Mouse (Mus musculus) layer of hippocampus, adult 6 months (tissue): ENCODE data around the gene Ensa. TPM values are rescaled to one million over a fixed set of nuclear protein-coding genes. Genes with fewer than 3 reads are reported as not detected.

Experiments
- long read RNA-seq, 2 experiments: library from polyadenylated mRNA; unstranded; transcript quantifications; one replicate each; pipeline ENCODE4 v2.0.0; 2019 to 2020
- polyA plus RNA-seq: library from polyadenylated mRNA; unstranded; fragments of <200 nt; fragmentation: Nextera tagmentation; gene quantifications from 2 replicates; pipeline ENCODE4 v1.2.3, GENCODE M21; 2021

Gene Ensa
- 210 and 214 TPM in 2 replicates for polyA plus RNA-seq
- long read RNA-seq, experiment 1, transcript Ensa-202 (4 exons, 1,130 nt), result major isoform, 269 of 424 reads
- long read RNA-seq, experiment 1, transcript Ensa-201 (3 exons, 3,845 nt), result minor isoform, 99 of 424 reads
- long read RNA-seq, experiment 1, partial matches to known transcripts, result 15 of 424 reads
- long read RNA-seq, experiment 1, other reads (novel, unspliced or antisense), result 41 of 424 reads
- long read RNA-seq, experiment 2, transcript Ensa-201 (3 exons, 3,845 nt), result major isoform, 494 of 778 reads
- long read RNA-seq, experiment 2, transcript Ensa-202 (4 exons, 1,130 nt), result minor isoform, 243 of 778 reads
- long read RNA-seq, experiment 2, partial matches to known transcripts, result 2 of 778 reads
- long read RNA-seq, experiment 2, other reads (novel, unspliced or antisense), result 36 of 778 reads

DNA sequence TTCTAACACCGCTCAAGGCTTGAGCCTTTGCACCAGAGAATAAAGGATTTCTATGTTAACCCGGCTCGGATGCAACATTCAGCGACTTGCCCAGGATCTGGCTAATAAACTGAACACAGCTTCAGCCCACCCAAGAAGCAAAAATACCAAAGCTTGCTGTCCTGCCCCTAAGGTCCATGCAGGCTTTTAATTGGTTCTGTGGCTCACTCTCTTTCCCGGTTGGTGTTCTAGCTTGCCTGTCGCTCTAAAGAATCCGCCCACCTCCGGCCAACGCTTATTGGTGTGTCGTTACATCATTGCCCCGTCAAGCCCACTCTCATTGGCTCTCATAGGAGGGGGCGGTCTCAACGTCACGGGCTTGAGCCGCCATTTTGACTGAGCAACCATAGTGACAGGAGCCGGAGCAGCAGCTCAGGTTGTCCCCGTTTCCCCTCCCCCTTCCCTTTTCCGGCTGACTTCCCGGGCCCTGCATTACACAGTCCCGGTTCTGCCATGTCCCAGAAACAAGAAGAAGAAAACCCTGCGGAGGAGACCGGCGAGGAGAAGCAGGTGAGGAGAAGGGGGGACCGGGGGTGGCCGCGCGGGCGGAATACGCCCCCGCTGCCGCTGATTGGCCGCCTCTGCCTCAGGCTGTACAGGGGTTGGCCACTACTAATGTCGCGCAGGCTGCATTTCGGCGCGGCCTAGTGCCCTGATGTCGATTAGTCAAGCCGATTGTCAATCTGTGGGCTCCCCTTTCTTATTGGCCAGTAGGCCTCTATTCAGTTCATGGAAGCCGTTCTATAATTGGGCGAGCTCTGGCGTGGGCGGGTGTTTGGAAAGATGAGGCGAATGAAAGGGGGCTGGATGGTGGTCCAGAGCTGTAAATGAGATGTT is at the start of gene Ensa:
Gene Ensa, plus strand, starts transcription at position 366 of the 876 bp plus-strand sequence.

DNA sequence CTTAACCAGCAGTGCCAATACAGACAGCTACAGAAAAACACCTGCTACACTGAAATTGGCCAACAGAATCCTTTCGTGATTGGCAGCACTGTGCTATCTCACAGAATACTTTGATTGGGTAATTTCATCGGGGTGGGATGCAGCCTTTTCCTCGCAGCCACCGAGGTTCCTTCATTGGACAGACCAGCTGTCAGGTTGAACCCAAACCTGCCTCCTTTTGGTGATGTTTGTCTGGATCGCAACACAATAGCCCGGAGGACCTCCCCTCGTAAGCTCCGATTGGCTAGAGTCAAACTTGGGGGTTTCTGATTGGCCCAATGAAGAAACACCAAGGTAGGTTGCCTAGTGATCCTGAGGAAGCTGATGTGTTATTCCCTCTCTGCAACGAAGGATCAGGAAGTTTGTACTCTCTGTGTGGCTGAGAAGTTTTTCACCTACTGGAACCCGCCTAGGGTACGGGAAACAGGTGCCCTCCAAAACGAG is 36.1 kb upstream of the Ensa start, which contains the start of gene Golph3l:
Gene Golph3l, plus strand, starts transcription at position 331 of the 483 bp plus-strand sequence.

GRCm38 (mm10) chr3:95658236-95658867 is 33.6 kb downstream of the Ensa start, which contains the start of gene Mcl1:
Gene Mcl1 (plus strand): TSS chr3:95658788.

Other genes with a start within 250 kb of the Ensa start
- gene 4930558C23Rik, start 222.2 kb upstream of the Ensa start, polyA plus RNA-seq, result not detected in 2 replicates
- 3.4 and 3.8 TPM in 2 replicates for gene Arnt, start 190.6 kb upstream of the Ensa start, polyA plus RNA-seq
- gene Ctsk, start 125.7 kb upstream of the Ensa start, polyA plus RNA-seq, result 2.5 and 2.8 TPM in 2 replicates
- gene Ctss, start 98.2 kb upstream of the Ensa start, polyA plus RNA-seq, result 170 and 172 TPM in 2 replicates
- gene Hormad1, start 65.3 kb upstream of the Ensa start, polyA plus RNA-seq, result not detected in 2 replicates
- gene Golph3l, start 36.1 kb upstream of the Ensa start, polyA plus RNA-seq, result 11.2 and 11.5 TPM in 2 replicates
- gene Mcl1, start 33.8 kb downstream of the Ensa start, polyA plus RNA-seq, result 4.8 and 5.3 TPM in 2 replicates
- 3.1 and 3.9 TPM in 2 replicates for gene Adamtsl4, start 62.9 kb downstream of the Ensa start, polyA plus RNA-seq
- gene Ecm1, start 114.6 kb downstream of the Ensa start, polyA plus RNA-seq, result 3.8 and 5.6 TPM in 2 replicates
- gene Tars2, start 135.2 kb downstream of the Ensa start, polyA plus RNA-seq, result 26.4 and 29.2 TPM in 2 replicates
- gene Rprd2, start 193.9 kb downstream of the Ensa start, polyA plus RNA-seq, result 37.2 and 41.5 TPM in 2 replicates
- gene Prpf3, start 230.9 kb downstream of the Ensa start, polyA plus RNA-seq, result 6.9 and 7.0 TPM in 2 replicates
- gene Mrps21, start 246.5 kb downstream of the Ensa start, polyA plus RNA-seq, result 669 and 698 TPM in 2 replicates